Mouse (Mus musculus) erythroblast, embryonic 14.5 days (primary cell): ENCODE results near the gene Fbxo17.

Experiments
- GATA1 ChIP-seq: IDR thresholded peaks from 2 replicates; pipeline ENCODE4 v1.6.1; 2012; ENCODE audit warnings: low read length, inconsistent platforms, mixed read lengths
- TAL1 ChIP-seq: IDR thresholded peaks from 3 replicates; pipeline ENCODE4 v1.6.1; 2012; ENCODE audit warnings: low read length, inconsistent platforms, mixed read lengths

DNA sequence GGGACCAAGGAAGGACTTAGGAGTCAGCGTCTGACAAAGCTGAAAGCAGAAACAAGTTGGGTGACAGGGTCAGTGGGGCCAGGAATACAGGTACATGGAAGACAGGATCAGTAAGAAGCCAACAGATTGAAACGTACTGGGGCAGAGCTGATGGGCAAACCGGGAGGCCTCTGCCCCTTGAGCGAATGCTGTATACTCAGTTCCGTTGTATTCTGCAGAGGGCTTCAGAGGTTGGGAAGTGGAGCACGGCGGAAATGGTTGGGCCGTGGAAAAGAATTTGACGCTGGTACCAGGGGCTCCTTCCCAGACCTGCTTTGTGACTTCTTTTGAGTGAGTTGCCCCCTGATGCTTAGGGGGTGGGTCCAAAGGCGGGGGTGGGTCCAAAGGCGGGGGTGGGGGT, 16.6 kb downstream of the Fbxo17 start:
- TF ChIP-seq GATA1 (no peak), TAL1 (no peak)
